Mouse (Mus musculus) stomach, embryonic 14.5 days (tissue): ENCODE data around the gene Cd80. TPM values are rescaled to one million over a fixed set of nuclear protein-coding genes. Genes with fewer than 3 reads are reported as not detected.

ENCODE experiments used
- ATAC-seq: fragments of 200-750 bp; cut with Nextera tagmentation; 2 replicates; pipeline ENCODE4 v1.8.0; 2017; ENCODE audit warnings: low read depth, moderate TSS enrichment; ENCODE audit not compliant: insufficient number of reproducible peaks, insufficient read depth, low FRiP score
- H3K27ac ChIP-seq: fragments of 300-500 bp; sonication (generic); 2 replicates; pipeline ENCODE4 v1.5.1; 2014; ENCODE audit warnings: mild to moderate bottlenecking, low read length, moderate library complexity, mixed read lengths
- H3K27me3 ChIP-seq: fragments of 300-500 bp; sonication (generic); 2 replicates; pipeline ENCODE4 v1.6.1; 2014; ENCODE audit warnings: low read length, control low read depth, mixed read lengths; ENCODE audit not compliant: control insufficient read depth, insufficient read depth
- H3K36me3 ChIP-seq: fragments of 300-500 bp; sonication (generic); 2 replicates; pipeline ENCODE4 v1.6.1; 2014; ENCODE audit warnings: mild to moderate bottlenecking, control low read depth, low read length, moderate library complexity, mixed read lengths; ENCODE audit not compliant: control insufficient read depth, insufficient read depth
- H3K4me1 ChIP-seq: fragments of 300-500 bp; sonication (generic); 2 replicates; pipeline ENCODE4 v1.6.1; 2014; ENCODE audit warnings: low read length, control low read depth, mixed read lengths; ENCODE audit not compliant: control insufficient read depth, insufficient read depth
- H3K4me2 ChIP-seq: fragments of 300-500 bp; sonication (generic); replicated peaks from 2 replicates; pipeline ENCODE4 v1.6.1; 2014; ENCODE audit warnings: low read depth, low read length, control low read depth
- H3K4me3 ChIP-seq: fragments of 300-500 bp; sonication (generic); 2 replicates; pipeline ENCODE4 v1.5.1; 2014; ENCODE audit warnings: low read depth, low read length, control low read depth
- H3K9ac ChIP-seq: fragments of 300-500 bp; sonication (generic); replicated peaks from 2 replicates; pipeline ENCODE4 v1.6.1; 2014; ENCODE audit warnings: low read depth, mild to moderate bottlenecking, control low read depth, low read length, moderate library complexity, mixed read lengths
- H3K9me3 ChIP-seq: fragments of 300-500 bp; sonication (generic); 2 replicates; pipeline ENCODE4 v1.6.1; 2016; ENCODE audit warnings: low read depth, low read length, control low read depth; ENCODE audit not compliant: control insufficient read depth
- WGBS: fragments of 180-500 bp; shearing (Covaris S2); extraction: QIAGEN DNeasy Blood & Tissue Kit; methylation state at CpG from one replicate; pipeline ENCODE4 v1.1.7; 2014; 5-methylcytosine and 5-hydroxymethylcytosine counted together
- polyA plus RNA-seq: library from polyadenylated mRNA; unstranded; fragments of >200 nt; fragmentation: Nextera tagmentation; extraction: Ambion mirVana; gene quantifications from 2 replicates; pipeline ENCODE4 v1.2.1, GENCODE M21; 2014

The Cd80 gene
- polyA plus RNA-seq, 1 experiment from 2014 or later, result 0.49 TPM

GRCm38 (mm10) chr16:38431446-38432185 is 23.7 kb upstream of the Cd80 start:
- H3K4me1 ChIP-seq, result peaks cover 4% of the 10 kb centered on the region; the same call in 1 of the 2 replicates
- no peaks in the 10 kb centered on the region for H3K36me3 ChIP-seq
- H3K4me2 ChIP-seq, result no peak overlapping the region
- H3K4me3 ChIP-seq, result no peak overlapping the region
- H3K9ac ChIP-seq, result no peak overlapping the region
- H3K9me3 ChIP-seq, result no peaks in the 10 kb centered on the region
- H3K27me3 ChIP-seq, result no peaks in the 10 kb centered on the region
- H3K27ac ChIP-seq, result no peak overlapping the region
- no peak for ATAC-seq
- WGBS, result 44% methylated on average over 13 of the region's 13 CpGs

GRCm38 (mm10) chr16:38432498-38433425 is 22.6 kb upstream of the Cd80 start, which contains the start of gene Pla1a:
Gene Pla1a (minus strand): TSS chr16:38433145.
- Histone ChIP-seq H3K9ac (no peak within 1 kb of the TSS), H3K27ac (no peak within 1 kb of the TSS), H3K4me3 (no peak within 1 kb of the TSS), H3K9me3 (no peaks in the 10 kb centered on the region), H3K27me3 (no peaks in the 10 kb centered on the region), H3K4me2 (no peak within 1 kb of the TSS), H3K4me1 (peaks cover 4% of the 10 kb centered on the region; the same call in 1 of the 2 replicates), H3K36me3 (no peaks in the 10 kb centered on the region)
- 74% methylated on average over 11 of the region's 11 CpGs for WGBS
- no peak for ATAC-seq

- no peaks in the 10 kb centered on the region for H3K9me3 ChIP-seq
- H3K36me3 ChIP-seq, result no peaks in the 10 kb centered on the region
- peaks cover 4% of the 10 kb centered on the region; the same call in 1 of the 2 replicates for H3K4me1 ChIP-seq
- H3K9ac ChIP-seq, result no peak overlapping the region
- no peak overlapping the region for H3K4me2 ChIP-seq
- no peaks in the 10 kb centered on the region for H3K27me3 ChIP-seq
- WGBS, result 82% methylated on average over 8 of the region's 8 CpGs
- H3K27ac ChIP-seq, result no peak overlapping the region
- H3K4me3 ChIP-seq, result no peak overlapping the region
- ATAC-seq, result no peak
Measured at GRCm38 (mm10) chr16:38433514-38433913, 21.8 kb upstream of the Cd80 start.

DNA sequence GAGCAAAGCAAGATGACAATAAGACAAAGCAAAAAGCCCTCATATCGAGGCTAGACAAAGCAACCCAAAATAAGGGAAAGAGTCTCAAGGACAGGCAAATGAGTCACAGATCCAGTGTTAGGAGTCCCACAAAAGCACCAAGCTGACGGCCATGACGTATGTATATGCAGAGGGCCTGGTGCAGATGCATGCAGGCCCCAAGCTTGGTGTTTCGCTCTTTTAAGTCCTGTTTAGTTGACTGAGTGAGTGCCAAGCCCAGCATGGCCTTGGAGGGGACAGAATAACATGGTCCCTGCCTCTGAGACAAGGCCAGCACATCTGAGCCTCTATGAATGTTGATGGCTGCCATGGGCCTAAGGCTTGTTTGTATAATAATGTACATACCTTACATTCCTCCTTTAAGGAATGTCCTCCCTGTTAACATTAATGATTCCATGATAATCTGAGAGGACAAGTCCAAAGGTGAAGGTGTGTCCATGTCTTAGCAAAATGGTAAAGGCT is 21.0 kb upstream of the Cd80 start:
- no peaks in the 10 kb centered on the region for H3K36me3 ChIP-seq
- WGBS, result 89% methylated on average over 4 of the region's 4 CpGs
- H3K4me2 ChIP-seq, result no peak overlapping the region
- H3K9ac ChIP-seq, result no peak overlapping the region
- no peak overlapping the region for H3K4me3 ChIP-seq
- H3K9me3 ChIP-seq, result no peaks in the 10 kb centered on the region
- no peak for ATAC-seq
- no peak overlapping the region for H3K27ac ChIP-seq
- peaks cover 4% of the 10 kb centered on the region; the same call in 1 of the 2 replicates for H3K4me1 ChIP-seq
- no peaks in the 10 kb centered on the region for H3K27me3 ChIP-seq

DNA sequence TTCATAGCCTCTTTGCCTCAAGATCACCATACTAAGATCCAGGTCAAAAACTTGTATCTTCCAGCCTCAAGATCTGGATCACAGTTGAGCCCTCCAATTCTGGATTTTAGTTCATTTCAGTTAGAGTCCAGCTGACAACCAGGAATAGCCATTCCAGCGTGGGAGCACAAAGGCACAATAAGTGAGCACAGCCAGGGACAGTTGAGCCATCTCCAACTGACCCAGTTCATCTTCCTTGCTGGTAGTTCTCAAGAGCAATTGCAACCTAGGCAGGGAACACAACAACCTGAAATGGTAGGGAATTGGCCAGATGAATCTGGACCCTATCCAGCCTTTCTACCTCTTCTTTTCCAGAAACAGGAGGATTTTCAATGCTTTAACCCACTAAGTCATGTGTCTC is 16.2 kb upstream of the Cd80 start:
- Histone ChIP-seq H3K36me3 (no peaks in the 10 kb centered on the region; the same call in 1 of the 2 replicates), H3K9ac (no peak overlapping the region), H3K27me3 (no peaks in the 10 kb centered on the region), H3K4me3 (no peak overlapping the region), H3K4me2 (no peak overlapping the region), H3K9me3 (no peaks in the 10 kb centered on the region), H3K4me1 (no peaks in the 10 kb centered on the region), H3K27ac (no peak overlapping the region)
- ATAC-seq, result no peak
- WGBS, result 83% methylated on average over 1 of the region's 1 CpGs

- Histone ChIP-seq H3K4me2 (no peak overlapping the region), H3K9me3 (no peaks in the 10 kb centered on the region), H3K27ac (no peak overlapping the region), H3K27me3 (no peaks in the 10 kb centered on the region), H3K36me3 (peaks cover 7% of the 10 kb centered on the region), H3K4me3 (no peak overlapping the region), H3K4me1 (no peaks in the 10 kb centered on the region), H3K9ac (no peak overlapping the region)
- no peak for ATAC-seq
- 71% methylated on average over 6 of the region's 6 CpGs for WGBS
Measured at GRCm38 (mm10) chr16:38440403-38440802, 15.0 kb upstream of the Cd80 start.

DNA sequence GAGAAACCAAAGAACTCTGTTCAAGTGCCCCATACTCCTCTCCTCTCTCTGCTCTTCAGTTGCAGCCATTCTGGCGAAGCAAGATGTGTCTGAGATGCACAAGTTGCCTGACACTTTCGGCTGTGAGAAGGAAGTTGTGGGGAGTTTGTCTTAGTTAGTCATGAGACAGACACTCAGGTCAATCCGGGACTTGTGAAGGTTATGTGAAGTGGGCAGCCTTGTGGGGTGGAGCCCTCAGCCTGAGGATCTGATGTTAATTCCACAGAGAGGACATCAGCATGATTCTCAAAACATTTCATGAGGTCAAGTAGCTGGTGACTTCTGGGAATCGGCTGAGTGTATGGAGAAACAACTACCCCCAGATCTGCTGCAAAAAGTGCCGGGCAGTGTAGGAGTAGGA is 13.8 kb upstream of the Cd80 start:
- 84% methylated on average over 5 of the region's 5 CpGs for WGBS
- Histone ChIP-seq H3K36me3 (peaks cover 14% of the 10 kb centered on the region), H3K9ac (no peak overlapping the region), H3K4me3 (no peak overlapping the region), H3K27me3 (no peaks in the 10 kb centered on the region), H3K27ac (no peak overlapping the region), H3K4me1 (no peaks in the 10 kb centered on the region), H3K4me2 (no peak overlapping the region), H3K9me3 (no peaks in the 10 kb centered on the region)
- ATAC-seq, result no peak

- no peak for ATAC-seq
Measured at GRCm38 (mm10) chr16:38442216-38442615, 13.1 kb upstream of the Cd80 start.

More at GRCm38 (mm10) chr16:38442216-38442615, 13.1 kb upstream of the Cd80 start:
- H3K4me3 ChIP-seq, result no peak overlapping the region
- no peak overlapping the region for H3K9ac ChIP-seq
- WGBS, result 86% methylated on average over 8 of the region's 8 CpGs
- H3K4me1 ChIP-seq, result no peaks in the 10 kb centered on the region
- H3K4me2 ChIP-seq, result no peak overlapping the region
- H3K27ac ChIP-seq, result no peak overlapping the region
- no peaks in the 10 kb centered on the region for H3K9me3 ChIP-seq
- peaks cover 20% of the 10 kb centered on the region for H3K36me3 ChIP-seq
- H3K27me3 ChIP-seq, result no peaks in the 10 kb centered on the region
